Mouse (Mus musculus) adrenal gland, adult (tissue): ENCODE measurements around the gene Ctsh.
A peak's percentile ranks its signal among the peaks of the same experiment; 100 is the strongest.

Experiments used
- DNase-seq, 2 experiments: peaks; one replicate each; pipeline ENCODE4 v3.0.0; 2022 to 2023; ENCODE audit warnings: low spot score in 1 of 2; ENCODE audit not compliant: inconsistent age in 2 of 2

Ctsh gene

DNA sequence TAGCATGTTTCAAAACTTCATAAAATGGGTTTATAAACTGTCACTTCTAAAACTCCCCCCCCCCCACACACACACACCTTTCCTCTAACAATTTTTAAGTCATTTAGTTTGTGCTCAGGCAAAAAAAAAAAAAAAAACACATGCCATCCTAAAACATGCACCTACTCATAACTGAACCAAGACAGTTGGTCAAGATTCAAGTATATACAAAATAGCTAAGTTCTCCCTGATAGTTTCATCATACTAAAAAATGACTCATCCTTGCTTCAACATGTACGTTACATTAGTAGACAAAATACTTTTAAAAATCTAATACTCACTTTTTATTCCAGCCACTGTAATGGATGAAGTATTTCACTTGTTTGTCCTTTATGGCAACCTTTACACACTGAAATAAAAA is 53.0 kb downstream of the Ctsh start:
- DNase-seq = no peak

DNA sequence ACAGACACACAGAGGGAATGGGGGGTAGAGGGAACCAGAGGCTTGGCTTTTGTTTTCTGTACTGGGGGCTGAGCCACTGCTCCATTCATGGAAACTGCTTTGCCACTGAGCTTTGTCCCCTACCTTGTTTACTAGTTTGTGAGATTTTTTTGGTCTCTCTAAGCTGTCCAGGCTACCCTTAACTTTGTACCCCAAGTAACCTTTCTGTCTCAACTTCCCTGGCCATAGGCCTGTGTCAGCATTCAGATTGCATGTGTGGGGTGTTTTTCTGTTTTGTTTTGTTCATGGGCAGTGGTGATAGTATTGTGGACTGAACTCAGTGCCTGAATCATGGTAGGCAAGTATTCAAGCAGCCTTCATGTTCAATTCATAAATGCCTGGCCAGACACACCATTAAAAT is 54.3 kb downstream of the Ctsh start:
- no peak for DNase-seq

DNA sequence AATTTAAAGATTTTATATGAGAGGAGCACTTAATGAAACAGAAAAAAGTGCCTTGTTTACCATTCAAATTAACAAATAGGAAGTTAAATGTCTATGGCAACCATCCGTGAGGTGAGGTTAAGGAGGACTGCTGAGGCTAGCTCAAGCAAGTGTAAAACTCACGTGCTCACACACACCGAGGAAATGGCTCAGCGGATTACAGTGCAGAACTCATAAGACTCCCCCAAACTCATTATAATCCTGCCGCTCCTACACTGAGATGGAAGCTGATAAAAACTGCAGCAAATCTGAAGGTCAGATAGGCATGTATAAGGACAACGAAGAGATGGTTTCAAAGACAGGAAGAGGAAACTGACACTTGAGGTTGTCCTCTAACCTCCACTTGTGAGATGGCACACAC is 55.4 kb downstream of the Ctsh start:
- DNase-seq = no peak

DNA sequence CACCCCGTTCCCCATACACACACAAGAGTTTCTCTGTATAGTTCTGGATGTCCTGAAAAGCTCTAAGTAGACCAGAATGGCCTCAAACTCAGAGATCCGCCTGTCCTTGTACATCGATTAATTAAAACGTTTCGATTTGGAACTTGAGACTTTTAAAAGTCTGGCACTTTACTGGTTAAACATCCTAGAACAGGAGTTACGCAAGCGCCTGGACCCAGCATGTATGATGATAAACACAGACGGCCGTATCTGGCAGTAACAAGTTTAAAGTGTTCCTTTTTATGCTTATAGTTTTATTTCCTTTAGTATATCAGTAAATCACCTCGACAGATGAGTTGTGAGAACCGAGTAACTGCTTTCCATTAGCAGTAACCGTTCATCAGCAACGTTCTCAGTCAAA is 59.2 kb downstream of the Ctsh start:
- peak in 1 of 2 experiments; percentile 77 for DNase-seq

DNA sequence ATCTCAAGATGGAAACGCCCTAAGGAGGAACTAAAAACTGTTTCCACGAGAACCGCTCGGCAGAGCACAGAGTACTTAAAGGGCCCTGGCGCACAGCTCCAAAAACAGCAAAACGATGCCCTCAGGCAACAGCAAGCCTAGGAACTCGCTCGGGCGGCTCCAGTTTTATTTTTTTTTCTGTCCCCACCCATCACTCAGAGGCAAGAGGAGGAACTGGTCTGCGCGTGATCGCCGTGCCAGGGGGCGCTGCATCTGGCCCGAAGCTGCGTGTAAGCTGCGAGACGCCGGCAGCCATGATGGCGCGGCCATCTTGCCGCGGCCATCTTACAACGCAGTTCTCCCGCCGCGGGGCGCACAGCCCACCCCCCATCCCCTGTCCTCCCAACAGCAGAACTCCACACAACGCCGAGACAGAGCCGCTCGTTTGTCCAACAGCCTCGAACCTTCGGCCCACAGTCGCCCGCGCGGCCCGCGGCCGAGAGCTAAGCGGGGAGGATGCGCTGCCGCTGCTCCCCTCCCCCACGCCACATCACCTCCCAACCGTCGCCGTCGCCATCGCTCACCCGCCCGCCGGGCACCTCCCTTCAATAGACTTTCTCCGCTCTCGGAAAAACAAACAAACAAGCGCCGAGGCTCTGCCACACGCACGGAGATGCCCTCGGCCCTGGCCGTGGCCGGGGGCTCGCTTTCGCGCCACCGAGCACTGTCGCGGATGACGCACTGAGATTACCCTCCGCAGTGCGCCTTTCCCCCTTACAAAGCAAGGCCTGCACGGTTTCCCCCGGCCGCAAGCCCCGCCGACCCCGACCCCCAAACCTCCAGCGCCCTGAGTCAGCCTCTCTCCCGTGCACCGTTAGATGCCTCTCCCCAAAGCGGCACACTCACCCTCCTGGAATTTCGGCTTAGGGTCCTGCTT is 60.0 kb downstream of the Ctsh start:
- DNase-seq = peak; percentile 93 to 97

DNA sequence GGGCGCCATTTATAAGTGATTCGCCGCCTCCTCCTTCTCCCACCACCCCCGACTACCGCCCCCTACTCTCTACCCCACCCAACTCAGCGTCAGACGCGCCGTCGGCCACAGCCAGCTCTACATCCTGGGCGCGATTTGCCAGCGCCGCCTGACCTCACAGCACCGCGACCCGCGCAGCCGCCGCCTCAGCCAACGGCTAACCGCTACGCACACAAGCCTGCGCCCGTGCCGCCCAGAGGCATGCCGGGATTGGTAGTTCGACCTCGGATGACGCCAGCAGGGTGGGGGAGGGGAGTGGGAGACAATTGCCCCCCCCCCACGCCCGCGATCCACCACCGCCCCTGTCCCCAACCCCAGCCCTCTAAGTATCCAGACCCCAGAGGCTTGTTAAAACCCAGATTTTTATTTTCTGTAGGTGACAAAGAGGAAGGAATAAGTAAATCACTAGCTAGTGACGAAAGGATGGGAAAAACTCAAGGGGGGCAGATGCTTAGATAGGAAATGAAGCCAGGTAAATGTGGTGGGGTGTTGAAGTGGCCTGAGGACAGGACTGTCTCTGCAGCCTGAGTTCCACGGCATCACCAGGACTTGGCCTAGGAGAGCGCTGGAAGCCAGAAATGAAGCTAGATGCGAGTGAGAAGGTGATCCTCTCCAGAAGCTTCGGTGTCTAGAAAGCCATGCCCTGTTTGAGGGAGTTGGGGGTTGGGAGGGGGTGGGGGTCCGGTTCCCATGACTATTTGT is 60.8 kb downstream of the Ctsh start, which contains the start of gene Morf4l1:
Gene Morf4l1, minus strand, starts transcription at position 208 of the 741 bp plus-strand sequence.
- DNase-seq = peak; percentile 98

DNA sequence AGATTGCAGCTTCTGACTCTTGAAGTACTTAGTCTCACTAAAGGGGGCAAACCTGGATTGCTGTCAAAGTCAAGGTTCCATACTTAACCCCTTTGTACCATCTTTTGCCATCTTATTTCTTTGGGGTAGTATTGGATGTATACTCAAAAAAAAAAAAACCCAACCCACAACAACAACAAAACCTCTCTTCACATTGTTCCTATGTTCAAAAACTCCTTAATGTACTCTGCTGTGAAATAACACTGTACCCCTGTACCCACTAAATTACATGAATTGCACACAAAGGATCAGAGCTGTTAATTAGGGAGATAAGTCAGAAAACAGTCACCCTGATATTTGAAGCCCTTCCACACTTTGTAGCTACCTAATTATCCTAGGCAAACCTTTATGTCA is 61.4 kb downstream of the Ctsh start:
- peak in 1 of 2 experiments; percentile 25 for DNase-seq

DNA sequence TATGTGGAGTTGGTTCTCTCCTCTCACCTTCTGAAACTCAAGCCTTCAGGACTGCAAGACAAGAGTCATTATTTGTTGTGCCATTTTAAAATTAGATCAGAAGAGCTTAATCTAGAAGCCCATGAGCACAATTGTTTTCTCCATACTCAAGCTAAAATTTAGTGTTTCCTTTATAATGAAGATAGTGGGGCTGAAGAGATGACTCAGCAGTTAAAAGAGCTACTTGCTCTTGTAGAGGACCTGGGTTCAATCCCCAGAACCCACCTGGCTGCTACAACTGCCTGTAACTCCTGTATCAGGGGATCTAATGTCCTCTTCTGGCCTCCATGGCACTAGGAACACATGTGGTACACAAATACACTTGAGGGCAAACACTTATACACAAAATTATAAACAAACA is 63.3 kb downstream of the Ctsh start:
- no peak for DNase-seq

DNA sequence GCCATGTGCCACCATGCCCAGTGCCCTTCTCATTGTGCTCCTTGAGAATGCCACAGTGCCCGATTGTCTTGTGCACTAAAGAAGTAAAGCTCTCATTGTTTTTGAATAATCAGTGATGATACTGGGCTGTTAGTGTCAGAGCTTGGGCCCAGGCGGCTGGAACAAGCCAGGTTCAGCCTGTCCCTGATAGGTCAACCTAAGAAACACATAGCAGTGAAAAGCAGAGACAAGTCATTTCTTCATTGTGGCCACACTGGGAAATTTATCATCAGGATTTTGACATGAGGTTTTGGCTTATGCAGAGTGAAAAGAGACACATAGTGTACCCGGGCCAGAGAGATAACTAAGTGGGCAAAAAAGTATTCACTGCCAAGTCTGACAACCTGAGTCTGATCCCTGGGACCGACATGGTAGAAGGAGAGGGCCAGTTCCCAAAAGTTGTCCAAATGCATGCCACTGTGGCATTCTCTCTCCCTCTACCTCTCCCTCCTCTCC is 68.3 kb downstream of the Ctsh start:
- peak in 1 of 2 experiments; percentile 19 for DNase-seq

DNA sequence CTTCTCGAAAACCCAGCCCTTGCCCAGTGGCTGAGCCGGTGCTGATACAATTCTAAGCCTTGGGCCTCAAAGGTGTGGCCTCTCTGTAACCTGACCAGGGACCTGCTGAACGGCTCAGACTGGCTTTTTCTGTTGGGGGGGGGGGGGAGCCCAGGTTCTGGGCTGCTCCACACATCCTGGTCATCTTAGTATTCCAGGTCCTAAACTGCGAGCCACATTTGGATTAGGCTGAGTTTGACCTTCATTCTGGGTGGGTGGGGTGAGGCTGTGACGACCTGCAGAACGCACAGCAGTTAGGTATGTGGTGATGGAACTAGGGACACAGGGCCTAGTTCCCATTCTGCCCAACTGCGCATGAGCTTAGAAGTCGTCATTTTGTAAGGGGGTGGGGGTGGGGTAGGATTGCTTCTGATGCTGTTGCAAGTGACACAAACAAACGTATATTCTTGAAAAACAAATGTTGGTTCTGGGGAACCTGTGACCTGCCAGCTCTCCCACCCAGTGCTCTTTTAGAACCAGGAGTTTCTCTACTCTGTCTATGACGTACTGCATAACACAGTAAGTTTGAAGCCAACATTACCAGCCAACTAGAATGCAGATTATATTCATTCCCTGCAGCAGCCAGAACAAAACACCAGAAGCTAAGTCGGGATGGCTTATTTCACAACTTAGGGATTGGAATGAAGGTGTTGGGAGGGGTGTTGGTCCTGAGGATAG is 70.4 kb downstream of the Ctsh start:
- no peak for DNase-seq

DNA sequence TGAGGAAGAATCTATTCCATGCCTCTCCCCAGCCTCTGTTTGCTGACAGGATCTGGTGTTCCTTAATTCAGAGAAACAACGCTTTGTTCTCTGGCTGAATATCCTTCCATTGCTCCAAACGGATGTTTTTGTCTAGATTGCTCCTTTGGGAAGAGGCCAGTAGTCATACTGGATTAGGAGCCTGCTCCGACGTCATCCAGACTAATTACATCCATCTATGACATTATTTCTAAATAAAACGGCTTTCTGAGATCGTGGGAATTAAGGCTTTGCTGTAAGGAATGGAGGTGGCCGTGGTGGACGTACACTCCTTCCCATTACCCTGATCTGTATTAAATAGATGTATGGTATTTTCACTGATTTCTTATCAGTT is 70.9 kb downstream of the Ctsh start:
- peak in 1 of 2 experiments; percentile 36 for DNase-seq
